Mouse (Mus musculus) erythroblast, adult 5-6 weeks (primary cell): ENCODE data around the gene Atg13. TPM values are rescaled to one million over a fixed set of nuclear protein-coding genes. Genes with fewer than 3 reads are reported as not detected.

Experiments
- ATAC-seq: replicated peaks from 2 replicates; pipeline ENCODE4 v1.8.0; 2016; ENCODE audit warnings: moderate number of reproducible peaks, mild to moderate bottlenecking, moderate TSS enrichment, inconsistent platforms; ENCODE audit not compliant: poor library complexity, low FRiP score, severe bottlenecking
- total RNA-seq, 2 experiments: library from RNA; stranded (forward) in 1 of 2; stranded (reverse) in 1 of 2; fragments of 150-400 nt in 1 of 2; fragments of 200-764, 138-1000 nt in 1 of 2; gene quantifications; 2 replicates each; pipeline versions ENCODE4 v1.2.3 to v1.2.4; 2015 to 2017; ENCODE audit warnings: low replicate concordance in 2 of 2

The Atg13 gene
- total RNA-seq, 2 experiments from 2014 or later: 7.0 to 26.9 TPM

DNA sequence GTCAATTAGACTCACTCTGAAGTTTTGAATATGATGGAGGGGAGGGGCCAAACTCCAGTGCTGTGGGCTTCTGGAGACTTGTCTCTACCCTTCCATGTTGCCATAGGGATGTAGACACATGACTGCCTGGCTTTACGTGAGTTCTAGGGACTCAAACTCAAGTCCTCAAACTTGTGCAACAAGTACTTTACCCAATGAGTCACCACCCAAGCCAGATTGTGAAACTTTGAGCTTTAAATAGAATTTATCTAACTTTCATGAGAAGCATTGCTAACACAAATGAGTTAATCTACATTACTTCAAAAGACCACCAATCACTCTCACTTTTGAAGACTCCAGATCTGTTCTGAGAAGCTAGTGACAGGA, 14.2 kb downstream of the Atg13 start:
- ATAC-seq: no peak

DNA sequence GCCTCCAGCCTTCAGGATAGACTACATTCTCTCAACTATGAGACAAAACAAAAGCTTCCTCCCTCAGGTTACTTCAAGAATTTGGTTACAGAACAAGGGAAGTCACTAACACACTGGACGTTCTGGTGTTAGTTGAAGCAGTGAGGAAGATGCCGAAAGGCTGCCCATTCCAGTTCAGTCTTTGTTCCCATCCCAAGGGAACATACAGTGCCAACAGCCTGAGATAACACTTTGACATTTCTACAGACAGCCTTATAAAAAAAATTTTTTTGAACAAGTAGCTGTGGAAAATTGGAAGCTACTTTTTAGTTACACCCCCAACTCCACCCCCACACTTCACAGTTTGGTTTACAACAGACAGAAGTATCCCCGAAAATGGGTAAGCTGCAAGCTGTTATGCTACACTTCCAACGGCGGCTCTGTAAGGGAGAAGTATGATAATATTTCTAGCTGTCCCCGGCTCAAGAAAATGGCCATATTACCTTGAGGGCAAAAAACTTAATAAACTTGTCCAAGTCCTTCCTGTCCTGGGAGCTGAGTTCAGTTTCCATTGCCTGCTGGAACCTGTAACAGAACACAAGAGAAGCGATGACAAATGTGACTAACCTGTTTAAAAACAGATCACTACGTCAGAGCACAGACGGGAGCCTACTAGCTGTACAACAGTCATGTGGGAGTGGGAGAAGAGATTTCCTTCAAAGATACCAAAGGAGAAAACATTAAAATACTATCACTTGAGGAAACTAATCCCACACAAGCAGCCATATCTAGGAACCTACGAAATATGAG, 14.7 kb downstream of the Atg13 start:
- no peak for ATAC-seq

DNA sequence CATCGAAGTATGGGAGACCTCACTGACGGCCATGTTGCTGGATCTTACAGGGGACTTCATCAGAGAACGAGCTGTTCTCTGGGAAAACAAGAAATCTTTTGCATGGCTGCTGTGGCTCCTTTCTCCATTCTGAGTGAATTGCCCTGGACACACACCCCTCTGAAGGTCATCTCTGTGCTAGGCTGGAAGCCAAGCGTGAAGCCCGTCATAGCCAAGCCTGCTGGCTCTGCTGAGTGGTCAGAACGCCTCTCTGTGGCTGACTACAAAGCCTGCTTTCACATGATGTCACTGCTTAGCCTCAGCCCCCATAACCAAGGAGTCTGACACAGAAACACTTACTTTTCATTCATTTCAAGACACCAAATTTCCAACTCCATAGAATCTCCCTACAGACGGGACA, 20.9 kb downstream of the Atg13 start:
- no peak for ATAC-seq

DNA sequence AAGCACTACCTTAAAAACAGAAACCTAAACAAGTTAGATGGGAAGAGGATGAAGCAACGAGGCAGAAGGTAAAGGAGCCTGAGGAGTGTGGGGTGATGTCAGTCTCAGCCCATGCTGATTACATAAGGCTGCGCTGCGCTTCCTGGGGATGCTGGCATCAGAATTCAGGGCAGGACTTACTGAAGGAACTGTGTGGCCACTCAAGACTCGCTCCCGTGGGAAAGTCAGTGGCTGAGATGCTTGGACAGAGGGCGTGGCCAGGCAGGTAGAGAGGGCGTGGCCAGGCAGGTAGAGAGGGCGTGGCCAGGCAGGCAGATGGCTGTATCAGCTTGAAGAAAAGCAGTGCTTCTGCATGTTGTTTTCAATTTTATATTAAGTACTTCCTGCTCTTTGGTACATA, 26.5 kb downstream of the Atg13 start:
- no peak for ATAC-seq

DNA sequence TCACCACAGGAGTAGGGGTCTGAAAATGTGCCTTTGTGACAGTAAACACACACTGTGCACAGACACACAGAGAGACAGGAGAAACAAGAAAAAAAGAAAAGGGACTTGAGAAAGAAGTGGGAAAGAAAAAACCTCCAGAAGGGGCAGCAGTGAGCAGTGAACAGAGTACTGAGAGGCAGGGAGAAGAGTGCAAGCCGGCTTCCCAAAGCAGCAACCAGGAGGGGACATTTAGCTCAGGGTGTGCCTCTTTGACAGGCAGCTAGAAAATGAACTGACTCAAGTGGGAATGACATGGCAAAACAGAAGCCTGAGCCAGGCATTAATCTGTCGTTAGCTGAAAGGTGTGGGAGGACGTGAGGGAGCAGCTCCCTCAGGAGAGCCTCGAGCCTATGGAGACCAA, 27.5 kb downstream of the Atg13 start:
- peak; percentile 60 for ATAC-seq

DNA sequence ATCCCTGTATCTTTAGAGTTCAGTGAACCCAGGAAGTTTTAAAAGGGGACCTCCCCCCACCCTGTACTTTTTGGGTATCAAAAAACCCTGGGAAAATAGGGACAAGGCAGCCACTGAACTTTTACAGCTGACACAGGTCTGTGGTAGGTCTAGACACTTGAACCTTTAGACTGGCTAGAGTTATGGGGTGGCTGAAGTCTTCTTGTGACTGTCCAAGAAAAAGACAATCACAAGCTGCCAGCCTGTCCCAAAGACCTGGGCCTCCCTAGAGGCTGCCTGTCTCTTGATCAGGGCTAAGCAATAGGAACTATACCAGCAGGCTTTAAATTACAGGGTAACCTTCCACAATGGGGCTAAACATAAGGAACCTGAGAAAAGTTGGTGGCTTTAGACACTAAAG, 33.4 kb downstream of the Atg13 start:
- no peak for ATAC-seq

DNA sequence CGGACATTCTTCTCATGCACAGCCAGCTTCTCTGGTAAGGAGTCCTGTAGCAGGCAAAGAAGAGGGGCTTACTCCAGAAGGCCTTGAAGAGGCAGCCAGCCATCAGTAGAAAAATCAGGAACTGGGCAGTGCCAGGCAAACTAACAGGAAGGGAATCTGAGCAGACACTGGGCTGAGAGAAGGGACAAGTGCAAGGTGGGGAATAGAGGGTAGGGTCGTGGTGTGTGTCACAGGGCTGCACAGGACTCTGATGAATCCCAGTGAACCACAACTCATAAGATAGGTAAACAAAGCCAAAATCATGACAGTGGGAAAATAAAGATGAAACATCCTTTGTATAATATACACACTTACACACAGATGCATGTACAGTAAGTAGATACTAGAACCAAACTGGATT, 34.0 kb downstream of the Atg13 start:
- ATAC-seq: no peak

DNA sequence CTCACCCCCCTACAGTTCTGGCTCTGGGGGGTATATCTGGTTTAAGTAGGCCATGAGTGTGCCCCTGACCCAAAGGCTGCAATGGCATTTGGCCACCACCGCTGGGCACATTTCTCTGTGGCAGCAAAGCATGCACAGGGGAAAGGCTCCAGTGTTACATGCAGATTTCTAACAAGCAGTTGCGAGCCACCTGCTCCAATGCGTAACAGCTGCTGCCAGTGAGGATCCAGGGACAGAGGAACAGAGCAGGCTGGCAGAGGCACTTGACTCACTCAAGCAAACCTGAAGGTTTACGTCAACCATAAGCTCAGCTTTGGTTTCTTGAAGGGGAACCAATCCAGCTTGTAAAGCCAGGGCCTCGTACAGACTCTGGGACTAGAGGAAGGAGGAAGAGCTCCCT, 35.5 kb downstream of the Atg13 start:
- no peak for ATAC-seq

DNA sequence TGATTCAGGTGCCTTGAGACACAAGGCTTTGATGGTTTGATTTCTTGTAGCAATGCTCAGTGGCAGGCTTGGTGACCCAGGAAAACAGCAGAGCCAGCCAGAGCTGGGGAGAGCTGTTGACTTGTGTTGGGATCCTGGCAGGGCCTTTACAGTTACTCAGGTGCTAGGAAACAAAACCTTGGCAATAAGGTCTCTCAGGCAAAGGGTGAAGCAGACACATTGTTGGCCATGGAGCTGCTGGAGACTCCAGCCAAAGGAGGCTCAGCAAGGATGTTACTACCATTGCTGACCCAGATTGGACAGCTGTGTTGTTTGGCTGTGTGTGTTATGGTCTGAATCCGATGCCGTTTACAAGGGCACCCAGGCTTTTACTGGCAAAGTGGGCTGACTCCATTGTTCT, 36.8 kb downstream of the Atg13 start:
- no peak for ATAC-seq

DNA sequence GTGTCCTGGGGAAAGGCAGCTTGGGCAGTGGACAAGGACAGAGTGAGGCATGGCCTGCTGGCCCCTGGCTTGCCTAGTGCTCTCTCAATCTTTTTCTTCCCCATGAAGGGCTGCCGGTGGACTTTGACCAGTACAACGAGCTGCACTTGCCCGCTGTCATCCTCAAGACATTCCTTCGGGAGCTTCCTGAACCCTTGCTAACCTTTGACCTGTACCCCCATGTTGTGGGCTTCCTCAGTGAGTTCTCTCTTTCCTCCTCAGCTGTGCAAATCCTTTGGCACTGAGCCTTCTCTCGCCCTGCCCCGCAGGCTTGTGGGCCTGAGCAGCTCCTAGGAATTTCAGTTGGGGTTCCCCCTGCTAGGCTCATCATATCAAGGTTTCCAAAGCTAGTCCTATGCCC, 40.3 kb downstream of the Atg13 start:
- no peak for ATAC-seq

DNA sequence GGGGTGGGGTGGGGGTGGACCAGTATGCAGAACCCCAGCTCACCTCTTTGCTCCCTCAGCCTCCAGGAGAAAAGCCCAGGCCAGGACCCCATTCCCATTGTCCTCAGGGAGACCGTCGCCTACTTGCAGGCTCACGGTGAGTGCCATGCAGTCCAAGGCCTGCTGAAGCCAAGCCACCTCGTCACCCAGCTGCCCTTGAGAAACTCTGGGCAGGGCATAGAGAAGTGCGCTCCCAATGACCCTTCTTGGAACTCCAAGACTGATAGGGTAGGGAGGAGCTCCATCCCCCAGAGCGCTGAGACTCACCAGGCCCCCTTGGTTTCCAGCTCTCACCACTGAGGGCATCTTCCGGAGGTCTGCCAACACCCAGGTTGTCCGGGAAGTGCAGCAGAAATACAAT, 41.0 kb downstream of the Atg13 start:
- no peak for ATAC-seq

DNA sequence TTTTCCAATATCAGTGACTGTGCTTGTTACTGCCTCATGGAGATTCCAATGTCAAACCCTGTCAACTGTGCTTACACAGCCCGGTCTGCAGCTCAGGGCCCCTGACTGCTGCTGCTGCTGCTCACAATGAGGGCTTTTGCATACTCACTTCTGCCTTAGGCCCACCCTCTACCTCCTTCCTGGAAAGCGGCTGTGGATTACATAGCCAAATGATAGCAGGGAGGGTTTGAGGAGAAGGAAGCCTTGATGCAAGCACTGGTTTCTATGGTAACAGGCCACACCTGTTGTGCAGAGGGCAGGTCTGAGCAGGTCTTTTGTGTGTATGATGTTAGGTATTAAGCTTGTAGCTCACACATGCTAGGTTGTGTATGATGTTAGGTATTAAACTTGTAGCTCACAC, 42.6 kb downstream of the Atg13 start:
- ATAC-seq: no peak

DNA sequence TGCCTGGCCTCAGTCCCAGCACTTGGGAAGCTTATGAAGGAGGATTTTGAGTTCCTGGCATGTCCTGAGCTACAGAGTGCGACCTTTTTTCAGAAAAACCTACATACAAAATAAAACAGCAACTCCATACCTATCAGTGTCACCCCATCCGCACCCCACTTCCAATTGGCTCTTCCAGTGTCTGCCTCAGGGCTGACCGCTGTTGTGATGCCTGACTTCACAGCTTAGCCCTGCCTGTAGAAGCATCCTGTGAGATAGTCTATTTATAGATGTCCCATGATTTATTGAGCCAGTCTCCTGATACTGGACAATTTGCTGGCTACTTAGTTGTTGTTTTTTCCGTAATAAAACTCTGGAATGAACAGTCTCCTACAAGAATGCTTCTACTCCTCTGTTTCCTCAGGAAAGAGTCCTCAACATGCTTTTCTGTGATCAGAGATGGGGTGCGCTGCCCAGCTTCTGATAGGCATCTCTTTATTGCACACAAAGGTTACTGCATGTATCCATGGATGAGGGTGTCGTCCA, 43.9 kb downstream of the Atg13 start:
- no peak for ATAC-seq

DNA sequence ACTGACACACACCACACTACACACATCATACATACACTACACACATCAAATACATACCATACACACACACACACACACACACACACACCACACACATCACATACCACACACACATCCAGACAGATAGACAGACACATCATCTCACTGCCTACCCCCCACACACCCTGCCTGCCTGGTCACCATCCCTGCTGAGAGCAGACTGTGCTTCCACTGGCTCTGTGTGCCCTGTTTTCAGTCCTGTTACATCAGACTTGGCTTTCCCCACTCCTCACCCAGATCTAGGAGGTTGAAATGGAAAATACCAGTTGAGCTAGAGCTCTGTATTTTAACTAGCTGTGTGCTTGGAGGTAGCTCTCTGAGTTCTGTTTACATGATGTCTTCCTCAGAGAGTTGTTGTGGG, 45.6 kb downstream of the Atg13 start:
- ATAC-seq: no peak

DNA sequence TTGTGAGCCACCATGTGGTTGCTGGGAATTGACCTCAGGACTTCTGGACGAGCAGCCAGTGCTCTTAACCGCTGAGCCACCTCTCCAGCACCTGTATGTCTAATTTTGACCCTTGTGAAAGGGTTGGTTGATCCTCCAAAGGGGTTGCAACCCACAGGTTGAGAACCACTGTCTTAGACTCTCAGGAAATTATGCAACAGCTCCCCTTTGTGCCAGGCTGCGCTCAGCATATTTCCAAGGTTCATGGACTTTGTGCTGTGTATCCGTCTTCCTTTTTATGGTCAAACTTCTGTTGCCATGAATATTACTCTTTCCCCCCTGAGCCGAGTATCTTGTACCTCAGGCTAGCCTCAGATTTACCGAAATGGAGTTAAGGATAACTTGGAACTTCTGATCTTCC, 49.4 kb downstream of the Atg13 start:
- ATAC-seq: no peak

DNA sequence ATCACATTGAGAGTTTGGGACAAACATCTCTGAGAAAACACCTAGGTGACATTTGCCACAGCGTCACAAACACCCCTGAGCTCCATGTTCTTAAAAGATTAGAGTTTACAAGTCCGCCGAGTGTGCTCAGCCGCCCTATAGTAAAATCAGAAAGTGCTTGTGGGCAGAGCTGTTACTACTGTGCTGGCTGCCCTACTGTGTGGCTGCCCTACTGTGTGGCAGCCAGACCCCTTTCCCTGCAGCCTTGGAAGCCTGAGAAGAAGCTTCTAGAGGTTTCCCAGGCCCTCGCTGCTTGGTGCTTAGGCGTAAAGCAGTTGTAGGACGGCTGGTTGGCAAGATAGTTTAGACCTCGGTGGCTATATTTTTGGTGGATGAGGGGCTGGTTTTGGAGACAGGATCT, 50.7 kb downstream of the Atg13 start:
- ATAC-seq: no peak

DNA sequence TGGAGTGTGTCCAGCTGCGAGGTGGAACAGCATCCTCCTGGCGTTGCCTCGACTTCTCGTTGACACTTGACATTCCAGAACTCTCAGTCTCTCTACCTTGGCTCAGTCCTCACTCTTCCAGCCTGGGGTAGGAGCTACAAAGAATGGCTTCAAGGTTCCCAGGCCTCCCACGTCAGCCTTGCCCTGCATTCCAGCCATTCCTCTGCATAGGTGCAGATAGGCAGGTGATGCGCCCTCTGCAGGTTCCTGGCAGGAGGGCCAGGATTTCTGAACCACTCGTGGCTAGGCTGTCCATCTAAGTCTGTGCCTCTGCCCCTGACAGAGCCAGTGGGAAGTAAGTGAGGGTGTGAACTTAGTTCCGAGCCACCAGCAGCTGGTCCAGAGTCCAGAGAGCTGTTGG, 53.6 kb downstream of the Atg13 start:
- ATAC-seq: no peak; the same call in 1 of the 2 replicates

DNA sequence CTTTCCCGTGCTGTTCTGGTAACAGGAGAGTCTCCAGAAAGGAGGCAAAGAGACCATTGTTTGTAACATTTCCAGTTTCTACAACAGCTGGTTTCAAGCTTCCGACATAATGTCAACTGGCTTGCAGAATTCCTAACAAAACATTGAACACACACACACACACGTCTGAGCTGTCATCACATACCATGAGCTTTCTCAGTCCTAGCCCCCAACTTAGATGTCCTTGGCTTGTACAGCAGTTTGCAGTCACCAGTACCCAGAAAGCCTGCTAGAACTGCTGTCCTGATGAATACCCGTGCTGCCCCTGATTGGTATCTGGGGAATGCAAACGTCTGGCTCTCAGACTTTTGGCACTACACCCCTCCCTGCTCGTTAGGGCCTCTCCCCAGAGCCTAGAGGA, 54.5 kb downstream of the Atg13 start:
- no peak for ATAC-seq

DNA sequence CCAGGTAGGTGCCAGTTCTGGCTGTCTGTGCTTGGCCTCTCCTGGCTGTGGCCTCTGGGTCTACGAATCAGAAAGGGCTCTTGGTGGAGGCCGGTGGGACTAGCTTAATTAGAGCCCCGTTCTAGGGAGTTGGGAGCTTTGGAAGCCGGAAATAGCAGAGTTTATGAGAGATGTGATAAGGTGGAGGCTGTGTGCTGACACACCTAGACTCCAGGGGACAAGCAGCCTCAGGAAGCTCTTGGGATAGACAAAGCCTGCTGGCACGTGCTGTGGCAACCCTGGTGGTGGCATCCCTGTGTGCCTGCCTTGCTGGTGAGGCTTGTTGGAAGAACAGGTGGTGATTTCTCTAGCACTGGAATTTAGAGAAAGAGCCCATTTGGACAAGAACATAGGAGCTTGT, 55.0 kb downstream of the Atg13 start:
- ATAC-seq: no peak

DNA sequence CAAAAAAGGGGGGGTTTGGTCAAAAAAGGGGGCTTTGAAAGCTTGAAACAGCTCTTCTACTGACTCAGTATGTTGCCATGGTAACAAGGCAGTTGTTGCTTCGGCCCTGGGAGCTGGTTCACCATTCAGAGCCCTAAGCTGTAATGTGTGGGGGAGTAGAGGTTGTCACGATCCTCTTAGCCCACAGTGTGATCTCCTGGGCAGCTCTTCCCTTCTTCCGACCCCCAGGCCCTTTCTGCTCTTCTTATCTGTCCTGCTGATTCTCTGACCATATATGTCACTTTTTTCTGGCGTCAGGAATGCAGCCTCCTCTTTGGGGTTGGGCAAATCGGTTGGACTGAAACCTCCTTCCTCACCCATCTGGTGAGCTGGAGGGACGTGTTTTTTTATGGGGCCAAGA, 57.5 kb downstream of the Atg13 start:
- ATAC-seq: no peak

DNA sequence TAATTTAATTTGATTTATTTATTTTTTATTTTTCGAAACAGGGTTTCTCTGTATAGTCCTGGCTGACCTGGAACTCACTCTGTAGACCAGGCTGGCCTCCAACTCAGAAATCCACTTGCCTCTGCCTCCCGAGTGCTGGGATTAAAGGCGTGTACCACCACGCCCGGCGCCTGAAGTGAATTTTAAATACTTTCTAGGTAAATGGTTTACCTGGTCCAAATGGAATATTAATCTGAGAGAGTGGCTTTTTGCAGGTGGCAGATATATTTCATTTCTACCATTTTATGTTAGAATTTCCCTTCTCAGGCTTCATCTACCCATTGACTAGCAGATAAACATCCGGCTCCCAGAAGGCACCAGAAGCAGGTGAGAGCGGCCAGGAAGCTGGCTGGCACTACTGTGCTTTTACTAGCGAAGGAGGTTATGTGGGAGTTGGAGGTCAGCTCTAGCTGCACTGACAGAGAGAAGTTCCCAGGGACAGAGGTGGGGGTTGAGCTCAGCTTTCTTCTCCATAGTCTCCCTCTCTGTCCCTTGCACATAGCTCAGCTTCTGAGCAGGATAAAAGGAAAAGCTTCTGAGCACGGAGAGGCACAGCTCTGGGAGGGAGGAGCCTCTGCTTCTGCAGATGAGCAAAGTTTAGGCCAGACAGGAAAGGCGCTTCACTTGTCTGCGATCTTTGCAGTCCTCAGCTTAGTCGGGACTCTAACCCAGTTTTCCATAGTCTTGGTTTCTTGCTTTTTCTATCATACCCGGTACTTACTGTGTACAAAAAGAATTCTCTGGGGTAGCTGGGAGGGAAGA, 58.7 kb downstream of the Atg13 start:
- no peak for ATAC-seq
